Mouse (Mus musculus) midbrain, embryonic 10.5 days (tissue): Measurements from ENCODE around the gene Creb3. TPM values are rescaled to one million over a fixed set of nuclear protein-coding genes. Genes with fewer than 3 reads are reported as not detected.

Experiments
- DNase-seq: peaks from one replicate; pipeline ENCODE4 v3.0.0-alpha.2; 2017; ENCODE audit warnings: low spot score
- H3K27ac ChIP-seq: fragments of 300-500 bp; sonication (generic); replicated peaks from 2 replicates; pipeline ENCODE4 v1.5.1; 2016; ENCODE audit warnings: mild to moderate bottlenecking
- H3K27me3 ChIP-seq: fragments of 300-500 bp; sonication (generic); 2 replicates; pipeline ENCODE4 v1.6.1; 2016; ENCODE audit warnings: low read depth, mild to moderate bottlenecking; ENCODE audit not compliant: poor library complexity, severe bottlenecking
- H3K36me3 ChIP-seq: fragments of 300-500 bp; sonication (generic); 2 replicates; pipeline ENCODE4 v1.6.1; 2016; ENCODE audit warnings: mild to moderate bottlenecking, moderate library complexity
- H3K4me1 ChIP-seq: fragments of 300-500 bp; sonication (generic); 2 replicates; pipeline ENCODE4 v1.6.1; 2016
- H3K4me3 ChIP-seq: fragments of 300-500 bp; sonication (generic); 2 replicates; pipeline ENCODE4 v1.5.1; 2016; ENCODE audit warnings: mild to moderate bottlenecking, moderate library complexity
- H3K9me3 ChIP-seq: fragments of 300-500 bp; sonication (generic); replicated peaks from 2 replicates; pipeline ENCODE4 v1.6.1; 2016; ENCODE audit warnings: mild to moderate bottlenecking
- WGBS: fragments of 180-500 bp; shearing (Covaris S2); methylation state at CpG from one replicate; pipeline ENCODE4 v1.1.7; 2016; 5-methylcytosine and 5-hydroxymethylcytosine counted together
- polyA plus RNA-seq: library from polyadenylated mRNA; unstranded; fragments of >200 nt; fragmentation: Nextera tagmentation; extraction: Ambion mirVana; gene quantifications from 2 replicates; pipeline ENCODE4 v1.2.1, GENCODE M21; 2016

Gene Creb3
- 43.1 and 49.1 TPM in 2 replicates for polyA plus RNA-seq

GRCm38 (mm10) chr4:43561997-43562768 is at the start of gene Creb3, which contains the start of gene Tln1:
Creb3 (plus strand) TSS chr4:43562332.
Tln1 (minus strand) TSS chr4:43562691.
- Histone ChIP-seq H3K4me1 (peaks cover 54% of the 10 kb centered on the region), H3K36me3 (peaks cover 39% of the 10 kb centered on the region), H3K27ac (peak within 1 kb of the TSS; percentile 96), H3K27me3 (no peaks in the 10 kb centered on the region), H3K4me3 (peak within 1 kb of the TSS; percentile 94), H3K9me3 (no peaks in the 10 kb centered on the region)
- peak; percentile 94 for DNase-seq
- under 1% methylated on average over 62 of the region's 62 CpGs for WGBS

GRCm38 (mm10) chr4:43512653-43513052 is 49.5 kb upstream of the Creb3 start:
- peaks cover 17% of the 10 kb centered on the region for H3K4me1 ChIP-seq
- no peaks in the 10 kb centered on the region for H3K36me3 ChIP-seq

GRCm38 (mm10) chr4:43513300-43513699 is 48.8 kb upstream of the Creb3 start:
- WGBS = 88% methylated on average over 4 of the region's 4 CpGs
- no peak for DNase-seq
- H3K36me3 ChIP-seq = no peaks in the 10 kb centered on the region
- peaks cover 13% of the 10 kb centered on the region for H3K4me1 ChIP-seq
- H3K27ac ChIP-seq = no peak overlapping the region
- H3K27me3 ChIP-seq = peaks cover 33% of the 10 kb centered on the region
- H3K4me3 ChIP-seq = no peak overlapping the region
- no peaks in the 10 kb centered on the region for H3K9me3 ChIP-seq

More at GRCm38 (mm10) chr4:43512653-43513052, 49.5 kb upstream of the Creb3 start:
- Histone ChIP-seq H3K27ac (no peak overlapping the region), H3K27me3 (peaks cover 33% of the 10 kb centered on the region), H3K4me3 (no peak overlapping the region), H3K9me3 (no peaks in the 10 kb centered on the region)
- 83% methylated on average over 7 of the region's 7 CpGs for WGBS
- no peak for DNase-seq

GRCm38 (mm10) chr4:43513791-43514190 is 48.3 kb upstream of the Creb3 start:
- Histone ChIP-seq H3K36me3 (no peaks in the 10 kb centered on the region), H3K9me3 (no peaks in the 10 kb centered on the region), H3K4me3 (no peak overlapping the region), H3K4me1 (peaks cover 13% of the 10 kb centered on the region), H3K27me3 (peaks cover 33% of the 10 kb centered on the region), H3K27ac (no peak overlapping the region)
- DNase-seq = no peak
- WGBS = 86% methylated on average over 4 of the region's 4 CpGs

GRCm38 (mm10) chr4:43515764-43516708 is 46.1 kb upstream of the Creb3 start:
- DNase-seq = no peak
- Histone ChIP-seq H3K27me3 (peaks cover 39% of the 10 kb centered on the region), H3K9me3 (no peaks in the 10 kb centered on the region), H3K36me3 (no peaks in the 10 kb centered on the region), H3K4me1 (peaks cover 21% of the 10 kb centered on the region), H3K4me3 (no peak overlapping the region), H3K27ac (no peak overlapping the region)
- 77% methylated on average over 11 of the region's 11 CpGs for WGBS

- no peak overlapping the region for H3K27ac ChIP-seq
- peaks cover 53% of the 10 kb centered on the region for H3K4me1 ChIP-seq
- H3K36me3 ChIP-seq = no peaks in the 10 kb centered on the region
- 12% methylated on average over 10 of the region's 10 CpGs for WGBS
- H3K27me3 ChIP-seq = peaks cover 71% of the 10 kb centered on the region
- DNase-seq = peak; percentile 40
- H3K9me3 ChIP-seq = no peaks in the 10 kb centered on the region
- H3K4me3 ChIP-seq = peak overlapping the region; percentile 29
These were observed 42.6 kb upstream of the Creb3 start for GRCm38 (mm10) chr4:43519551-43519950.

- Histone ChIP-seq H3K4me3 (peak overlapping the region; percentile 29), H3K4me1 (peaks cover 56% of the 10 kb centered on the region), H3K9me3 (no peaks in the 10 kb centered on the region), H3K27ac (no peak overlapping the region), H3K27me3 (peaks cover 73% of the 10 kb centered on the region), H3K36me3 (no peaks in the 10 kb centered on the region)
- 13% methylated on average over 6 of the region's 6 CpGs for WGBS
- DNase-seq = peak; percentile 85
These were observed 42.2 kb upstream of the Creb3 start for GRCm38 (mm10) chr4:43519956-43520355.

- Histone ChIP-seq H3K4me3 (no peak overlapping the region), H3K27ac (no peak overlapping the region), H3K9me3 (no peaks in the 10 kb centered on the region), H3K4me1 (peaks cover 20% of the 10 kb centered on the region), H3K36me3 (peaks cover 22% of the 10 kb centered on the region), H3K27me3 (peaks cover 39% of the 10 kb centered on the region)
- 68% methylated on average over 5 of the region's 5 CpGs for WGBS
- DNase-seq = no peak
These were observed 34.3 kb upstream of the Creb3 start for GRCm38 (mm10) chr4:43527880-43528279.

- H3K9me3 ChIP-seq = no peaks in the 10 kb centered on the region
- H3K27ac ChIP-seq = no peak overlapping the region
- peaks cover 14% of the 10 kb centered on the region for H3K4me1 ChIP-seq
- H3K36me3 ChIP-seq = peaks cover 28% of the 10 kb centered on the region
- no peak for DNase-seq
- H3K27me3 ChIP-seq = peaks cover 33% of the 10 kb centered on the region
- WGBS = 80% methylated on average over 9 of the region's 9 CpGs
- no peak overlapping the region for H3K4me3 ChIP-seq
These were observed 33.6 kb upstream of the Creb3 start for GRCm38 (mm10) chr4:43528487-43528886.

- no peak overlapping the region for H3K4me3 ChIP-seq
- 80% methylated on average over 8 of the region's 8 CpGs for WGBS
- no peaks in the 10 kb centered on the region for H3K4me1 ChIP-seq
- H3K36me3 ChIP-seq = peaks cover 44% of the 10 kb centered on the region
- no peaks in the 10 kb centered on the region for H3K9me3 ChIP-seq
- peaks cover 17% of the 10 kb centered on the region for H3K27me3 ChIP-seq
- H3K27ac ChIP-seq = no peak overlapping the region
- no peak for DNase-seq
These were observed 32.0 kb upstream of the Creb3 start for GRCm38 (mm10) chr4:43530081-43530501.

- no peak overlapping the region for H3K4me3 ChIP-seq
- H3K27me3 ChIP-seq = peaks cover 12% of the 10 kb centered on the region
- peak; percentile 69 for DNase-seq
- no peaks in the 10 kb centered on the region for H3K9me3 ChIP-seq
- peaks cover 49% of the 10 kb centered on the region for H3K36me3 ChIP-seq
- H3K4me1 ChIP-seq = no peaks in the 10 kb centered on the region
- 30% methylated on average over 7 of the region's 7 CpGs for WGBS
- H3K27ac ChIP-seq = no peak overlapping the region
These were observed 31.6 kb upstream of the Creb3 start for GRCm38 (mm10) chr4:43530581-43530980.

GRCm38 (mm10) chr4:43533270-43533669 is 28.9 kb upstream of the Creb3 start:
- no peaks in the 10 kb centered on the region for H3K27me3 ChIP-seq
- no peak overlapping the region for H3K27ac ChIP-seq
- no peak overlapping the region for H3K4me3 ChIP-seq
- no peaks in the 10 kb centered on the region for H3K9me3 ChIP-seq
- 88% methylated on average over 9 of the region's 9 CpGs for WGBS
- H3K36me3 ChIP-seq = peaks cover 75% of the 10 kb centered on the region
- no peak for DNase-seq
- H3K4me1 ChIP-seq = no peaks in the 10 kb centered on the region
